Mouse (Mus musculus) kidney, postnatal 4 days (tissue): ENCODE data around the gene Krt39.

Source experiments
- DNase-seq, 2 experiments: peaks; one replicate each; pipeline ENCODE4 v3.0.0; 2021; ENCODE audit warnings: mixed read lengths in 2 of 2

Gene Krt39

DNA sequence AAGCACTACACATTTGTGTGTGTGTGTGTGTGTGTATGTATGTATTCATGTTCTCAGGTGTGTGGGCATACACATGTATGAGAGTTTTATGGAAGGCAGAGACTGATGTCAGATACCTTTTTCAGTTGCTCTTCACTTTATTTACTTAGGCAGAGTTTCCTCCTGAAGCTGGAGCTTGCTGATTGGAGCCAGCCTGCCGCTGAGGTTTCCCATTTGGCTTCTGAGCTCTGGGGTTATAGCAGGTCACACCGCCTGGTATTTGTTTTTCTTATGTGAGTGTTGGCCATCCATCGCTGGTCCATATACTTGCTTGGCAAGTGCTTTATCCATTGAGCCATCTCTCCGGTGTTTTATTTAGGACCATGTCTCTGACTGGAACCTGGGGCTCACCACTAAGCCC lies 51.9 kb downstream of the Krt39 start:
- no peak for DNase-seq

DNA sequence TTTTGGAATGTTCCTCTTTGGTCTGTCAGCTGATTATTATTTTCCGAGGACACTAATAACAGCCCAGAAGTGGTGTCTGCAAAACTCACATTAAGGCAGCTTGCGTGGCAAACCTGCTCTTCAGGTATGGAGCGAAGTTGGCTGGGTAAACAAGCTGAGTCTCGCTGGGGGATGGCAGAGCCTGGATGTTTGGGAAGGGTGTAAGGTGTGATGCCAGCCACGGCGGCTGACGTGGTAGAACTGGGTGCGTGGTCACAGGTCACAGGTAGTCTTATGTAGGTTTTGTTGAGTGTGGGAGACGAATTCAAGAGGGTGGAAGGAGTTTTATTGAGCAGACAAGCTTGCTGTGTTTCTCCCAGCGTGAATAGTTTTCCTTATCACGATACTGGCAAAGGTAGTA lies 52.6 kb downstream of the Krt39 start:
- DNase-seq, result no peak

DNA sequence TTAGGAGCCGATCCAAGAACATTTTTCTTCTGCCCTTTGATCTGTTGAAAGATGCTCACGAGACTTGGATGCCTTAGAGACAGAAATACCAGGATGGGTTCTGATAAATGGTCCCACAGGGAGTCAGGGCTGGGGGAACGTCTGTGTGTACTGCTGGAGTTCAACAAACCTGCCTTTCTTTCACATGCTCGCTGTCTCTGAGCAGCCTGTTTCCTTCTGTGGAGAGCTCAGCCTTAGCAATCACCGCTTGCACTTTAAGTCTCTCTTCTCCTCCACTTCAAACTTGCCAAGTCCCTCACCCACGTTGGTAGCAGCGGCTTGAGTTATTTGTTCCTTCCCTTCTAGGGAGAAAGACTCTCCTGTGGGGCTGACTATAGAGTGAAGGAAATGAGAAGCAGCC lies 54.8 kb downstream of the Krt39 start:
- DNase-seq, result no peak

DNA sequence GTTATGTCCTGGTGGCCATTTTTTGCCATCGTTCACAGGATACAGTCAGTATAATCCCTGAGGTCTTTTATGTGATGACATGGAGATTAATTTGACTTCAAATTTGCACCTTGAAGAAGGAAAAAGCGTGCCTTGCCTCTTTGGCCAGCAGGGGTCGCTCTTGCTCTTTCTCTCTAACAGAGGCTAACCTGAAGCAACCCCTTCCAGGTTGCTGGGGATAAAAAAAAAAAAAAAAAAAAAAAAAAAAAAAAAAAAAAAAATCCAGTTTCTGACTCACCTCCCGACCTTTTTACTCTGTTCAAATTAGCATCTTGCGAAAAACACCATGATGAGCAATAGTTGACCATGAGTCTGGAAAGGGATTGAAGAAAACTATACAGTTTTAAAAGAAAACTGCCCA lies 56.3 kb downstream of the Krt39 start:
- DNase-seq, result peak; percentile 91
